Mouse (Mus musculus): ENCODE results near the gene Cacnb1. TPM values are rescaled to one million over a fixed set of nuclear protein-coding genes. Genes with fewer than 3 reads are reported as not detected.

The Cacnb1 gene
- polyA plus RNA-seq, 1 experiment from 2014 or later, result 3.2 TPM

- peaks cover 8% of the 10 kb centered on the region; the same call in 1 of the 2 replicates for H3K27me3 ChIP-seq (replicated peaks; ENCODE audit: control insufficient read depth, insufficient read depth, low read length)
- no peaks in the 10 kb centered on the region for H3K4me1 ChIP-seq (replicated peaks; ENCODE audit: control insufficient read depth, insufficient read depth, low read length)
- no peak for TF ChIP-seq CTCF (IDR thresholded peaks at IDR 0.05; ENCODE audit: low read depth)
- no peak overlapping the region for H3K4me2 ChIP-seq (replicated peaks; ENCODE audit: low read depth)
- no peaks in the 10 kb centered on the region for H3K36me3 ChIP-seq (ENCODE audit: control insufficient read depth, insufficient read depth)
- H3K9ac ChIP-seq (ENCODE audit: low read depth, low read length), result no peak overlapping the region
- no peak for ATAC-seq
- WGBS, result 50% methylated on average over 7 of the region's 7 CpGs
- H3K27ac ChIP-seq (ENCODE audit: low read depth, low read length), result no peak overlapping the region
- H3K9me3 ChIP-seq (ENCODE audit: control insufficient read depth), result no peaks in the 10 kb centered on the region
- no peak overlapping the region for H3K4me3 ChIP-seq (ENCODE audit: low read depth, low read length)
These were observed 36.8 kb upstream of the Cacnb1 start for GRCm38 (mm10) chr11:98059662-98060061.

- WGBS, result 86% methylated on average over 5 of the region's 5 CpGs
- H3K4me3 ChIP-seq (ENCODE audit: low read depth, low read length), result no peak overlapping the region
- no peaks in the 10 kb centered on the region for H3K36me3 ChIP-seq (ENCODE audit: control insufficient read depth, insufficient read depth)
- H3K4me1 ChIP-seq (replicated peaks; ENCODE audit: control insufficient read depth, insufficient read depth, low read length), result no peaks in the 10 kb centered on the region
- ATAC-seq, result no peak
- no peaks in the 10 kb centered on the region for H3K9me3 ChIP-seq (ENCODE audit: control insufficient read depth)
- no peak overlapping the region for H3K4me2 ChIP-seq (replicated peaks; ENCODE audit: low read depth)
- no peak overlapping the region for H3K27ac ChIP-seq (ENCODE audit: low read depth, low read length)
- peaks cover 20% of the 10 kb centered on the region for H3K27me3 ChIP-seq (replicated peaks; ENCODE audit: control insufficient read depth, insufficient read depth, low read length)
- H3K9ac ChIP-seq (ENCODE audit: low read depth, low read length), result no peak overlapping the region
- TF ChIP-seq CTCF (IDR thresholded peaks at IDR 0.05; ENCODE audit: low read depth), result no peak
These were observed 35.2 kb upstream of the Cacnb1 start for GRCm38 (mm10) chr11:98057998-98058397.

GRCm38 (mm10) chr11:98057466-98057865 is 34.6 kb upstream of the Cacnb1 start:
- Histone ChIP-seq H3K9ac (ENCODE audit: low read depth, low read length) (no peak overlapping the region), H3K9me3 (ENCODE audit: control insufficient read depth) (no peaks in the 10 kb centered on the region), H3K36me3 (ENCODE audit: control insufficient read depth, insufficient read depth) (no peaks in the 10 kb centered on the region), H3K4me3 (ENCODE audit: low read depth, low read length) (no peak overlapping the region), H3K27me3 (replicated peaks; ENCODE audit: control insufficient read depth, insufficient read depth, low read length) (peaks cover 26% of the 10 kb centered on the region), H3K4me2 (replicated peaks; ENCODE audit: low read depth) (no peak overlapping the region), H3K27ac (ENCODE audit: low read depth, low read length) (no peak overlapping the region), H3K4me1 (replicated peaks; ENCODE audit: control insufficient read depth, insufficient read depth, low read length) (no peaks in the 10 kb centered on the region)
- no peak for TF ChIP-seq CTCF (IDR thresholded peaks at IDR 0.05; ENCODE audit: low read depth)
- WGBS, result 20% methylated on average over 9 of the region's 9 CpGs
- no peak for ATAC-seq

GRCm38 (mm10) chr11:98052989-98053834 is 30.4 kb upstream of the Cacnb1 start, which contains the start of gene Stac2:
TSS of gene Stac2 (minus strand) at chr11:98053462.
- H3K27me3 ChIP-seq (replicated peaks; ENCODE audit: control insufficient read depth, insufficient read depth, low read length), result peaks cover 52% of the 10 kb centered on the region
- H3K4me3 ChIP-seq (ENCODE audit: low read depth, low read length), result peak within 1 kb of the TSS; percentile 42
- peak within 1 kb of the TSS; percentile 75 for H3K4me2 ChIP-seq (replicated peaks; ENCODE audit: low read depth)
- H3K27ac ChIP-seq (ENCODE audit: low read depth, low read length), result no peak within 1 kb of the TSS
- H3K9me3 ChIP-seq (ENCODE audit: control insufficient read depth), result no peaks in the 10 kb centered on the region
- ATAC-seq, result no peak
- H3K9ac ChIP-seq (ENCODE audit: low read depth, low read length), result 0 out of 2 replicates have a peak within 1 kb of the TSS, but pooled peaks have one; percentile 7
- 2% methylated on average over 41 of the region's 48 CpGs for WGBS
- H3K36me3 ChIP-seq (ENCODE audit: control insufficient read depth, insufficient read depth), result no peaks in the 10 kb centered on the region
- no peak for TF ChIP-seq CTCF (IDR thresholded peaks at IDR 0.05; ENCODE audit: low read depth)
- H3K4me1 ChIP-seq (replicated peaks; ENCODE audit: control insufficient read depth, insufficient read depth, low read length), result no peaks in the 10 kb centered on the region

- H3K4me2 ChIP-seq (replicated peaks; ENCODE audit: low read depth), result peak overlapping the region; percentile 75
- no peak for TF ChIP-seq CTCF (IDR thresholded peaks at IDR 0.05; ENCODE audit: low read depth)
- H3K9me3 ChIP-seq (ENCODE audit: control insufficient read depth), result no peaks in the 10 kb centered on the region
- peaks cover 50% of the 10 kb centered on the region for H3K27me3 ChIP-seq (replicated peaks; ENCODE audit: control insufficient read depth, insufficient read depth, low read length)
- under 1% methylated on average over 83 of the region's 83 CpGs for WGBS
- no peak overlapping the region for H3K27ac ChIP-seq (ENCODE audit: low read depth, low read length)
- H3K4me1 ChIP-seq (replicated peaks; ENCODE audit: control insufficient read depth, insufficient read depth, low read length), result no peaks in the 10 kb centered on the region
- peak overlapping the region; percentile 42 for H3K4me3 ChIP-seq (ENCODE audit: low read depth, low read length)
- H3K36me3 ChIP-seq (ENCODE audit: control insufficient read depth, insufficient read depth), result no peaks in the 10 kb centered on the region
- no peak for ATAC-seq
- 0 out of 2 replicates have a peak overlapping the region, but pooled peaks have one; percentile 7 for H3K9ac ChIP-seq (ENCODE audit: low read depth, low read length)
These were observed 29.5 kb upstream of the Cacnb1 start for GRCm38 (mm10) chr11:98052129-98052988.

GRCm38 (mm10) chr11:98051611-98052128 is 28.8 kb upstream of the Cacnb1 start:
- 6% methylated on average over 12 of the region's 12 CpGs for WGBS
- peaks cover 44% of the 10 kb centered on the region for H3K27me3 ChIP-seq (replicated peaks; ENCODE audit: control insufficient read depth, insufficient read depth, low read length)
- peak overlapping the region; percentile 42 for H3K4me3 ChIP-seq (ENCODE audit: low read depth, low read length)
- H3K4me2 ChIP-seq (replicated peaks; ENCODE audit: low read depth), result peak overlapping the region; percentile 75; the same call in 1 of the 2 replicates
- no peaks in the 10 kb centered on the region for H3K9me3 ChIP-seq (ENCODE audit: control insufficient read depth)
- H3K36me3 ChIP-seq (ENCODE audit: control insufficient read depth, insufficient read depth), result no peaks in the 10 kb centered on the region
- H3K4me1 ChIP-seq (replicated peaks; ENCODE audit: control insufficient read depth, insufficient read depth, low read length), result no peaks in the 10 kb centered on the region
- TF ChIP-seq CTCF (IDR thresholded peaks at IDR 0.05; ENCODE audit: low read depth), result no peak
- no peak overlapping the region for H3K27ac ChIP-seq (ENCODE audit: low read depth, low read length)
- no peak overlapping the region for H3K9ac ChIP-seq (ENCODE audit: low read depth, low read length)
- ATAC-seq, result no peak
